Mouse (Mus musculus) layer of hippocampus, adult 2 months (tissue): ENCODE data around the gene Dact2. TPM values are rescaled to one million over a fixed set of nuclear protein-coding genes. Genes with fewer than 3 reads are reported as not detected.

ENCODE experiments used
- DNase-seq, 2 experiments: peaks; one replicate each; pipeline ENCODE4 v3.0.0; 2022; ENCODE audit warnings: low spot score in 2 of 2
- H3K27ac ChIP-seq: fragments of 200-600 bp; 2 replicates; pipeline ENCODE4 v1.8.1; 2022
- H3K4me3 ChIP-seq: fragments of 200-600 bp; 2 replicates; pipeline ENCODE4 v1.8.1; 2022; ENCODE audit warnings: mild to moderate bottlenecking
- CTCF ChIP-seq: fragments of 200-600 bp; conservative IDR thresholded peaks from 2 replicates; pipeline ENCODE4 v1.8.1; 2022; ENCODE audit warnings: antibody characterized with exemption, mild to moderate bottlenecking, moderate library complexity
- long read RNA-seq, 2 experiments: library from polyadenylated mRNA; stranded (forward); transcript quantifications; one replicate each; pipeline ENCODE4 v2.0.0; 2021; ENCODE audit warnings: borderline mapping rate in 2 of 2
- total RNA-seq, 2 experiments: library from RNA; stranded (reverse); gene quantifications; 2 replicates each; pipeline ENCODE4 v1.2.3; 2021

Gene Dact2
- 10 to 100 TPM; 21.8 to 24.7 TPM for total RNA-seq
- long read RNA-seq, experiment 1, partial matches to known transcripts = 0 of 5 reads
- long read RNA-seq, experiment 1, other reads (novel, unspliced or antisense) = 3 of 5 reads
- long read RNA-seq, experiment 2, partial matches to known transcripts = 0 of 12 reads
- long read RNA-seq, experiment 2, other reads (novel, unspliced or antisense) = 11 of 12 reads

DNA sequence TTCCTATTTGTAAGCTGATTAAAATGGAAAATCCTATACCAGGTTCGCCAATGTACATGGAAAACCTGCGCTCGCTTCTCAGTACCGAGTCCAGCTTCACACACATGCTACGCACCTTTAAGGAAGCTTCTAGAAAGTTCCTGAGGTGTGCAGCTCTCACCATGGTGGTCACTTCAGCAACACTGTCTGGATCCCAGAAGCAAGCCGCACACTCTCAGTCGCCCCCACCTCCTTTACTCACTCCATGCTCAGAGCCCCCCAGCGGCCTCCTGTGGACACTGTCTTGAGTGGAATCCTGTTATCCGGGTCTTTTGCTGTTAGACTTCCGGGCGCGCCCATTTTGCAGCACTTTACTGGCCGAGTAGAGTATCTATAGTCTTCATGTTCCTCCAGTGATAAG is at the start of gene Dact2:
TSS of gene Dact2 (minus strand) at position 244 of the 400 bp plus-strand sequence.
- H3K27ac ChIP-seq = peak within 1 kb of the TSS; percentile 95
- peak; percentile 59 to 63 for DNase-seq
- TF ChIP-seq CTCF = peak; percentile 72
- peak within 1 kb of the TSS; percentile 76 for H3K4me3 ChIP-seq

DNA sequence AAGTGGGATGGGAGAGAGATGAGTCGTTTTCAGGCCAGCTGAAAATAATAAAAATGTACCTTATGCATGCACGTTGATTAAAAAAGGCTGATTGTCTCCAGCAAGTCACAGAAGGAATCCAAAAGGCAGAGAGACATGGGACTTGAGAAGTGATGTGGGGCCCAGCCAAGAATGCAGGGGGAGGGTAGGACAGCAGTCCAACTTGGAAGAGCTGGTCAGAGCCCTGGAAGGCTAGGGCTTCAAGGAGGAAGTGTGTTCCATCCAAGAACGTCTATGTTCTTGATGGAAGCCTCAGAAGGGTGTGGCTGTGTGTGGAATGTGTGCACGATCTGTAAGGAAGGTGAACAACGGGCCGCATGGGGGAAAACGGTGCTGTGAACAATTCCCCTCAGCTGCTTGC is 48.4 kb upstream of the Dact2 start:
- TF ChIP-seq CTCF = no peak
- Histone ChIP-seq H3K4me3 (no peak overlapping the region), H3K27ac (no peak overlapping the region)
- DNase-seq = no peak

DNA sequence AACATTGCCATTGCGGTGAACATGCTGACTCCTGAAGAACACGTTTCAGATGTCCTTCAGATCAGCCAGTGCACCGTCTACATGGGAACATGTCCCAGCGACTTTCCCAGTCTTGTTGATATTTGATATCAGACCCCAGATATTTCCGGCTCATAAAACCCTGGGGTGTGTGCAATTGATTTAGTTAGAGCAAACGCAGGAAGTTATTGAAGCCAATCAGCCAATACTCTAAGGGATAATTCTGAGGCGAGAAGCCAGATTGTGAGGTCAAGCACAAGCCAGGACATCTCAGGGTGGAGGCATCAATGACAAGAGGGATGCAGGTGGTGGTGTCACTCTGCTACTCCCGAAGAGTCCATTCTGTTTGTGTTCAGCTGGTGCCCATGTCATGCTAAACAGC is 46.3 kb upstream of the Dact2 start:
- H3K27ac ChIP-seq = peak overlapping the region; percentile 88; the same call in 1 of the 2 replicates
- TF ChIP-seq CTCF = no peak
- H3K4me3 ChIP-seq = peak overlapping the region; percentile 27
- DNase-seq = no peak

DNA sequence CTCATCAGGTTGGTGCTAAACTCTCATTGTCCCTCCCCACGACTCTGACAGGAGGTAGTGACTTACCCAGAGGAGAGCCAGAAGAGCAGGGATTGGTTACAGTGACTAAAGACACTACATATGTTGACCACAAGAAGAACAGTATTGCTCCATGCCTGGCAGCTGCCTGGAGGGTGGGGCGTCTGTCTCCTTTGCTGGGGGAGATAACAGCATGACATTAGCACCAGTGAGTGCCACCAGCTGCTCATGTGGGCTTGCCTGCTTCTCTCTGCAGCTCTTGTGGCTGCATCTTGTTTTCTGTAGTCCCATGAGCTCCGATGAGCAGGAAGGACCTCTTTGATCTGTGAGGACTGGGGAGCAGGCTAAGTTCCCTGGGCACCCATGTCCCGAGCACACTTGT is 45.5 kb upstream of the Dact2 start:
- Histone ChIP-seq H3K27ac (peak overlapping the region; percentile 88), H3K4me3 (peak overlapping the region; percentile 27; the same call in 1 of the 2 replicates)
- no peak for TF ChIP-seq CTCF
- peak; percentile 17 to 41 for DNase-seq

DNA sequence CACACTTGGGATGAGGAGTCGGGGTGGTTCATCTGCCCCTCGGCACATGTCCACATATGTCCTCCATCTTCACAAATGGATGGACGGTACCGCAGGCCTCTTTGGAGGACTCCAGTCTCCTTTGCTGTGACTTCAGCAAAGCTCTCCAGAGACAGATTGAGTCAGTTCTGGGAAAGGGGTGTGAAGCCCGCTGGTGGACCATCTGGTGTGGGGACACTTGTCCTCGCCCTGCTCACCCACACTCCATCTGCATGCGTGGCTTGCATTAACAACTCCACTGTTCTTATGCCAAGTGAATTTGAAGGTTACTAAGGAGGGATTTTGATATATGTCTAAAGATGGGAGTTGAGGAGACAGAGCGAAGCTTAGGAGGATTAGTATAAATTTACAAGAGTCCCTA is 43.8 kb upstream of the Dact2 start:
- H3K27ac ChIP-seq = peak overlapping the region; percentile 88
- no peak overlapping the region for H3K4me3 ChIP-seq
- peak; percentile 81 to 85 for DNase-seq

DNA sequence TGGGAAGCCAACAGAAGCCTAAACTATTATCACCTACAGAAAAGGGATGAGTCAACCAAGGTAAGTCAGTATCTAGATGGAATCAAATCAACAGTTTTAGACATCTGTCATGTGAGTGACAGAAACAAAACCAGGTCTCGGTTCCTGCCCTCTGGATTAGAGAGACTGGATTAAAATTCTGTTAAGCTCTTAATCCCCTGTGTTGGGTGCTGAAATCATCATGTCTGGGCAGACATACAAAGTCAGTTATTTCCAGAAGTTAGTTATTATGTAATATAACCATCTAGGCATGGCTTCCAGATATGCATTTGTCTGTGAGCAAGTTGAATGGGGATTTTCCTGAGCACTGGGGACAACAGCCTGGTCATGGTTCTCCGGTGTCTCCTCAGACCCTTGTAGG is 42.2 kb upstream of the Dact2 start:
- no peak for DNase-seq
- H3K27ac ChIP-seq = peak overlapping the region; percentile 88
- TF ChIP-seq CTCF = no peak
- H3K4me3 ChIP-seq = no peak overlapping the region

More for the DNA sequence above, 43.8 kb upstream of the Dact2 start:
- no peak for TF ChIP-seq CTCF

DNA sequence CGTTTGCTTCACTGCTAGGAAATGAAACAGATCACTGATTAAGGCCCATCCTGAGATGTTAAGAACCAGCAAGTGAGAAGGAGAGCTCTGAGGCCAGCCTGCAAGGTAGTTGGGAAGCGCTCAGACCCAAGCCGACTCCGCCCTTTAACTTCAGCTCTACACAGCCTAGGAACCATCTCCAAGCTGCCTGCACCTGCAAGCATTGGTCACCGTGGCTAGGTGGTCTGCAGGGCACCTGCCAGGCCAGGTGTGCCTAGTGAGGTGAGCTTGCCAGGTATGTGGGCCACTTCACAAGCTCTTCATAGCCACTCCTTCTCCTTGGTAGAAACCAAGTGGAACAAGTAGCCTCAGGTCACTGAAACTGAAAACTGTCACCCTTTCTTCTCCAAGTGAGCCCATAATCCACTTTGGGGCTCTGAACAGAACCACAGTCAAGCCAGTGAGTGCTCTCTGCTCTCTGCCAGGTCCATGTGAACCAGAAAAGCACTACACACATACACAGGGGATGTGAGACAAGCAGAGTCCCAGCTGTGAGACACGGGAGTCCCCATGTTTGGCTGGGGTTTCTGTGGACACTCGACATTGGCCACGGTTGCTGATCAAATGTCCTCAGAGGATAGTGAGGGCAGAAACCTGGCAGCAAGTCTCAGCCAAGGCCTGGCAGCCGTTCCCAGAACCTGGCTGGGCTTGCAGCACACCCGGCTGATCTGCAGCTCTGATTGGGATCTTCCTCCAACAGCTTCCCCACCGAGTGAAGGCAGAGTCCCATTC is 40.3 kb upstream of the Dact2 start:
- H3K27ac ChIP-seq = peak overlapping the region; percentile 14; the same call in 1 of the 2 replicates
- DNase-seq = no peak
- no peak overlapping the region for H3K4me3 ChIP-seq
- no peak for TF ChIP-seq CTCF

DNA sequence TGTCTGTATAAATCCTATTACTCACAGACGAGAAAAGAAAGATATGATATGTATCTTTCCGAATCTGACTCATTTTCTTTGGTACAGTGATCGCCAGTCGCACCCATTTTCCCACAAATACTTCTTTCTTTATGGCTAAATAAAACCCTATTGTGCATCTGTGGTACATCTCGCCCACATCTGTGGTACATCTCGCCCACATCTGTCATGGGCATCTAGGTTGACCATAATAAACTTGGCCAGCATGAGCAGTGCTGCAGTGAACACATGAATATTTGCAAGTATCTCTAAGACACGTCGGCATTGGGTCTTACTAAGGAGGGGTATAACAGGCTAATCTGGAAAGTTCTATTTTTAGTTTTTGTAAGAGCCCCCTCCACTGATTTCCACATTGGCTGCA is 38.5 kb upstream of the Dact2 start:
- TF ChIP-seq CTCF = no peak

DNA sequence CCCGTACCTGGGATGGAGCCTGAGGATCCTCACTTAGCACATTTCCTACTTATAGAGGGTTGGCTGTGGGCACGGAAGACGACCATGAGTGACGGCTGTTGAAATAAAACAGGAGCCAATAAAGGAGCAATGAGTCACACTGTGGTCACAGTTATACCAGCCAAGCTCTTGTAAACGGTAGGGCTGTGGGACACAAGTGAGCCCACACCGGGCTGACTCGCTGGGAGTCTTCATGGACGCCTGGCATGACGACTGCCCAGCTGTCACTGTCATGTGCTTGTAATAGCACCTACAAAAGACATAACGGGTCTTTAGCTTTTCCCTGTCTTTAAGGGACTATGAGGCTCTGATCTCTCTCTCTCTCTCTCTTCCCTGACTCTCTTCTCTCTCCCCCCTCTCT is 35.9 kb upstream of the Dact2 start:
- no peak for DNase-seq
- Histone ChIP-seq H3K4me3 (no peak overlapping the region), H3K27ac (no peak overlapping the region)
- TF ChIP-seq CTCF = no peak

More for the DNA sequence above, 38.5 kb upstream of the Dact2 start:
- Histone ChIP-seq H3K27ac (no peak overlapping the region), H3K4me3 (no peak overlapping the region)
- DNase-seq = no peak

DNA sequence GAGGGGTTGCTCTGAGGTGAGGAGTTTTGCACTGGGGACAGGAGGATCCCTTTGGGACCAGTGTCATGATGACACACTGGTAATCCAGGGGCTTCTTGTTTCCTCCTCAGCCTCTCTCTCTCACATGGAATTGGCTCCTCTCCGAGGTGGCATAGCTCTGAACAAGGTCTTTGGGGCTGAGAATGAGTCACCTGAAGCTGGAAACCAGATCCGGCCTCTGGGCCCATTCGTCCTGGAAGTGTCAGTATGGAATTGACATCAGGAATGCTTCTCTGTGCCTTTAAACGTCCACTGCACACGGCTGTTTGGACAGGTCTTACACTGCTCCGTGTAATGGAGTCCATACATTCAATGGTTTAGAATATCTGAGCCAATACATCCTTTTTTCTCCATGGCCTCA is 33.0 kb upstream of the Dact2 start:
- no peak overlapping the region for H3K4me3 ChIP-seq
- H3K27ac ChIP-seq = no peak overlapping the region
- no peak for DNase-seq
- no peak for TF ChIP-seq CTCF

DNA sequence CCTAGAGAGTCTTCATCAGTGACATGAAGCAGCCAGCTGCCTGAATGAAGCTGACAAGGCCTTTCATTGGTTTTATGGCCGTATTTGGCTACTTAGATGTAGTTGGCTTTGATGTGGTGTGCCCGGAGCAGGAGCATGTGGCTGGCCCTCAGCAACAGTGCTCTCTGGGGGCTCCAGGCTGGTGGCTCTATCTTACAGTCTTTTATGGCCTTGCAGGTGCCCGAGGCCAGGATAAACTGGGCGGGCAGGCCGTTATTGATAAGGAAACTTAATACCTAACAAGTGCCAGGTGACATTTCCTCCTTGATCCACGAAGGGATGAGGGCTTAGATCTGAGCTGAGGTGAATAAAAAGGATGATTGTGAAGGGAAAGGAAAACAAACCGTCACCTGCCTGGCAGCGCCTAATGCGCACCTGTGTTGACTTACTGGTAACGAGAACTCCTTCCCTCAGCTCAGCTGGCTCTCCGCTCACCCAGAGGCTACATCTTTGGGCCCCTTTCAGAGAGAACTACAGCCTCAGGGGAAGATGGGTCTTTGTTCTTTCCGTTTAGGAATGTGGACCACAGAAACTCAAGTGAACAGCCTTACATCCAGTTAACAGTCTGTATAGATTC is 30.8 kb upstream of the Dact2 start:
- H3K4me3 ChIP-seq = no peak overlapping the region
- no peak for DNase-seq
- no peak for TF ChIP-seq CTCF
- H3K27ac ChIP-seq = no peak overlapping the region

DNA sequence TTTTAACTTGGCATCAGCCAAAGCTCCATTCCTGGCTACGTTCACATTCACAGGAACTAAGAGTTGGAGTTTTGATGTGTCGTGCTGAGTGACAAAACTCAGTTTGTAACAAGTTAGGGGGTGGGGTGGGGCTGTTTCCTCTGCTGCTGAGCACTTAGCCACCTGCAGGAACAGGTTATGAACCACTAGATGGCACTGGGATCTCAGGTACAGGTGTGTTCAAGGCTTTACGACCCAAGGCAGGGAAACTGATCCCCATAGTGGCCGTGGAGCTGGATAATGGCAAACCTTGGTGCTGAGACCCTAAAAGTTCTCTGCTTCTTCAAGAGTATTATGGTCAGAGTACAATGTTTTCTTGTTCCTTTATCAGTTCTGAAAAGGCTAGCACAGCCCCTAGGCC is 29.6 kb upstream of the Dact2 start:
- peak; percentile 32 for TF ChIP-seq CTCF
- no peak overlapping the region for H3K4me3 ChIP-seq
- no peak for DNase-seq
- H3K27ac ChIP-seq = no peak overlapping the region

DNA sequence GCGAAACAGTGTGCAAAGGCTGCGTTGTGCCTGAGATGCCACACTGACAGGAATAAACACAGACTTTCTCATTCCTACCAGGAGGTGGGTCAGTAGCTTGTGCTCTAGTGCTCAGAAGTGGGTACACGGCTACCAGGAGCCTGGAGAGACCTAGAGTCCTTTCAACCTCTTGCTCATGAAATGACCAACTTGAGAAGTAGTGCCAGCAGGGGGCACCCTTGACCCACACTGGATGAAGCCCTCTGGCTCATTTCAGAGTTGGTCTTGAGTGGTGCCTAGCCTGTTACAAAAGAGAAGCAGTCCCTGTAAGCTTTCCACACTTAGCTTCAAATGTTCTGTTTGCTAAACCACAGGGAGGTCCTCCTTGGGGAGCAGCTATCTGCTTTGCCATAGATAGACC is 28.5 kb upstream of the Dact2 start:
- peak; percentile 88 for TF ChIP-seq CTCF
- peak; percentile 67 to 85 for DNase-seq
- no peak overlapping the region for H3K4me3 ChIP-seq

More for the DNA sequence above, 28.5 kb upstream of the Dact2 start:
- no peak overlapping the region for H3K27ac ChIP-seq
